Mouse (Mus musculus) cerebellum, adult 18-20 months (tissue): Measurements from ENCODE around the gene Cntn4.

Experiments
- DNase-seq, 2 experiments: peaks; one replicate each; pipeline ENCODE4 v3.0.0; 2021

Gene Cntn4

DNA sequence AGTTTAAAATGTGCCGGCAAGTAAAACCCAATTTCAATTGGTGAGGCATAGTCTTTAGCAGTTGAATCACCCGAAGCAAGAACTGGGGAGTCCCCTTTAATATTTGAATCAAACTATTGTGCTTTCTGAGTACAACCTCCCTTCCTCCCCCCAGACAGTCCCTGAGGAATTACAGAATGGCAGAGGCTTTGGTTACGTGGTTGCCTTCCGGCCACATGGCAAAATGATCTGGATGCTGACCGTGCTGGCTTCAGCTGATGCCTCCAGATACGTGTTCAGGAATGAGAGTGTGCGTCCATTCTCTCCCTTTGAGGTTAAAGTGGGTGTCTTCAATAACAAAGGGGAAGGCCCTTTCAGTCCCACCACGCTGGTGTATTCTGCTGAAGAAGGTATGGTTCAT lies 998.1 kb downstream of the Cntn4 start:
- no peak for DNase-seq

- DNase-seq, result no peak
Measured at GRCm38 (mm10) chr6:106701931-106702330, 1024.5 kb downstream of the Cntn4 start.

DNA sequence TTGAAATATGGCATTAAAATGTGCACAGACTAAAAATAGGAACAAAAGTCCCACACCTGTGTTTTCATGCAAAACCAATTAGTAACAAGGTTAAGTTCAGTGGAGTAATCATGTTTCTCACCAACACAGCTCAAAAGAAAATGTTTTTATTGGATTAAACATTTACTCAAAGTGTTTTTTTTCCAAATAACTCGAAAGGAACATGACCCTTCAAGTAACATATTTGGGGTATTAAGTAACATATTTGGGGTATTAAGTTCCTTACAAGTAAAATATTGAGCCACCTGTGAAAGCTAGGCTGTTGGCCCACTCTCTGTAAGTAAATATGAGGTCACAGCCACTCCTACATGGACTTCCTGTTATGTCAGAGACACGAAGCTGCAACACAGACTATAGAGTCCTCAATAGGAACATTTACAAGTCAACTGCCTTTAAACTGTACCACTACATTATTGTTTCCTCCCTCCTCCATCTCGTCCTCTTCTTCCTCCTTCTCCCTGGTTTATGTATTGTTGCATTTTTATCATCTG lies 1028.1 kb downstream of the Cntn4 start:
- no peak for DNase-seq

DNA sequence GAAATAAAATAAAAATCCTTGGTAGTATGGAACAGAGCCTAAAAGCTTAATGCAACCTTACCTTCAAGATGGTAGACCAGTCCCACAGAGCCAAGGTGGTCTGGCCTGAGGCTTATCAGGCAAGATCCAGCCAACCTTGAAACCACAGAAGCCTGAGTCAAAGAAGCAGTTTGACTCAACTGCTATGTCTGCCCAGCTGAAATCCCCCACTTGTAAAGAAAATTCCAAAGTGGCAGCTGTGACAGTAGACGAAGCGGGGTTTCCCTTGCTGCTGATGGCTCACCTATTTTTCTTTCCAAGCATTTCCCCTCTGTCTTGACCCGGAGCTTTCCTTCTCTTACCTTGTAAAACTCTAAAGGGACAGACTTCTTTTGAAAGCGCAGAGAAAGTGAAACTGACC lies 1048.2 kb downstream of the Cntn4 start:
- DNase-seq, result no peak

GRCm38 (mm10) chr6:106726078-106726477 lies 1048.6 kb downstream of the Cntn4 start:
- DNase-seq, result no peak

DNA sequence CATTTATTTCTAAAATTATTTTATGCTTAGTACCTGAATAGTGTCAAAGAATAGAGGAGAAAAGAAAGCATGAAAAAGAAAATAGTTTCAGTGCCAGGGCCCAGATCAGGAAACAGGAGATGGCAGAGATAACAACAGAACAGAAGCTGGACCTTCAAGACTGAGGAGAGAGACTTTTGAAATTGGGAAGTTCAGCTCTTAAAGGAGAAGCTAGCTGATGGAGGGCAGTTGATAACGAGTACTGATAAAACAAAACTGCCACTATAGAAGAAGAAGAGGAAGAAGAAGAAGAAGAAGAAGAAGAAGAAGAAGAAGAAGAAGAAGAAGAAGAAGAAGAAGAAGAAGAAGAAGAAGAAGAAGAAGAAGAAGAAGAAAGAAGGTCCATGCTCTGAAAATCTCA lies 1050.2 kb downstream of the Cntn4 start:
- DNase-seq, result no peak

- DNase-seq, result no peak
Measured at GRCm38 (mm10) chr6:106729682-106730314, 1052.3 kb downstream of the Cntn4 start.

DNA sequence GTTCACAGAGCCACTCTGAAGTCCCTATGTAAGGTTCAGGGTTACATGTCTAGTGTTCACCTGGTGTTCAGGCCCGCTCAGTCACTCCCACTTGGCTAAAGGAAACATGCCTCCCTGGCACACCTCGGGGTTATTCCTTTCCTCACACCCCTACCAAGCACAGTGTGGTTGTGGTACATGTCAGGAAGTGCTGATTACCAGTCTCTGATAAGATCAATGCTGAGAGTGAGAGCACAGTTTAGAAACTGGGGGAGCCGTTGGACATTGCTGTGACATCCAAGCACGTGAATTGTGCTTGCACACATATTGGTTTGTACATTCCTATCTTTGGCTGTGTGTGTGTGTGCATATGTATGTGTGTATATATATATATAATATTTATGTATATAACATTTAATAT lies 1055.1 kb downstream of the Cntn4 start:
- no peak for DNase-seq

GRCm38 (mm10) chr6:106738229-106738628 lies 1060.8 kb downstream of the Cntn4 start:
- no peak for DNase-seq

DNA sequence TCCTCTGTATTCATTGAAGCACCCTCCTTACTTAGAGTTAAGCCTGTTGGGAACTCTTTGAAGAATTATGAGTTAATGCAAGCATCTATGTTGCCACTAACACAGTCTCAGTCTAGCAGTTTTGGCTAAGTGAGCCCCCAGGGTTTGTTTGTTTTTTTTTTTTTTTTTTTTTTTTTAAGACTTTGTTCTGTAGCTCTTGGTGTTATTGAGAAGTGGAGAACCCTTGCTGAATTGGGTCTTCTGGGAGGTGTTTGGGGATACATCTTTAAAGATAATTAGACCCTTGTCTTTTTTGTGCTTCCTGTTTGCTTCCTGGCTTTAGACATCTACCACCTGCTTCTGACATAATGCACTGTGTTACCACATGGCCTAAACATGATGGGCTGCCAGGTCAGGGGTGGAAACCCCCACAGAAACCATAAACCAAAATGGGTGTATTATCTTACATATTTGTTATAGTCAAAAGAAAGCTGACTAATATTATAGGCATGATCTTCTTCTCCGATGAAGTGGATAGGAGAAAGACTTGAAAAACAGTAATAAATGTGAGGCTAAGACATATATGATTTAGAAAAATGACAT lies 1062.9 kb downstream of the Cntn4 start:
- DNase-seq, result no peak

DNA sequence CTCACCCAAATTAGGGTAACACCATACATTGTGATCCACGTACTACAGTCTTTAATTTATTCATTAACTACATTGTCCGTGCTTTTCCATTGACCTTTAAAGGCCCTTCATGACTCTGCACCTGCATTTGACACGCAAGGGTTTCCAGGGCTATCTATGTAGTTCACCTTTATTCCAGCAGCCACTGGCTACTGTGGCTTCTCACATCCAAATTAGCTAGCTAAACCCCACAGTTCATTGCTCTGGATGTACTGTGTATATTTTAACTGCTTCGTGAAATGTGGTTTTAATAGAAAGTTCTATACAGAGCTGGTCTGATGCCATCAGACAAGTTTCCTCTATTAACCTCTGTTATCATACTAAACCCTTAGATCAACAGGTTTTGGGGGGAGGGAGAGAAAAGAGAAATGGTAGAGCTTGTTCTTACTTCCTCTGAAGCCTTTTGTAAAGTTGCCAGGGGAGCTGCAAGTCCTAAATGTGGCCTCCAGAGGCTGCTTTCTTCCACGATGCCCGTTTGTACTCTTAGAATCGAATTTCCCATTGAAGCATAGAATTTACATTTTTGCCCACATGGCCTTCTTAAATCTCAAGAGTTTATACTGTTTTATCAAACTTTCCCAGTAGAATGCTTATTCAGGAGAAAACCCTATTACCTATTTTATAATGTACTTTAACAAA lies 1066.2 kb downstream of the Cntn4 start:
- no peak for DNase-seq

- DNase-seq, result no peak
Measured at GRCm38 (mm10) chr6:106745673-106746394, 1068.4 kb downstream of the Cntn4 start.

GRCm38 (mm10) chr6:106747251-106747650 lies 1069.8 kb downstream of the Cntn4 start:
- DNase-seq, result no peak

GRCm38 (mm10) chr6:106747804-106748203 lies 1070.3 kb downstream of the Cntn4 start:
- no peak for DNase-seq
